Mouse (Mus musculus) monocyte, adult 2 months (primary cell): ENCODE results near the gene Laptm4a.

Experiments
- DNase-seq, 2 experiments: peaks; one replicate each; pipeline ENCODE4 v3.0.0; 2022; ENCODE audit warnings: low spot score in 2 of 2, low read depth in 1 of 2

Gene Laptm4a

GRCm38 (mm10) chr12:8947714-8948464, 26.4 kb downstream of the Laptm4a start, which contains the start of gene Matn3:
Gene Matn3, plus strand, starts transcription at chr12:8947929.
- DNase-seq = peak in 1 of 2 experiments; percentile 41

- no peak for DNase-seq
Measured at GRCm38 (mm10) chr12:8953136-8953535, 31.7 kb downstream of the Laptm4a start.

GRCm38 (mm10) chr12:8954161-8954561, 32.7 kb downstream of the Laptm4a start:
- DNase-seq = no peak

GRCm38 (mm10) chr12:8961607-8962316, 40.3 kb downstream of the Laptm4a start:
- DNase-seq = no peak

- no peak for DNase-seq
Measured at GRCm38 (mm10) chr12:8969828-8970227, 48.4 kb downstream of the Laptm4a start.

DNA sequence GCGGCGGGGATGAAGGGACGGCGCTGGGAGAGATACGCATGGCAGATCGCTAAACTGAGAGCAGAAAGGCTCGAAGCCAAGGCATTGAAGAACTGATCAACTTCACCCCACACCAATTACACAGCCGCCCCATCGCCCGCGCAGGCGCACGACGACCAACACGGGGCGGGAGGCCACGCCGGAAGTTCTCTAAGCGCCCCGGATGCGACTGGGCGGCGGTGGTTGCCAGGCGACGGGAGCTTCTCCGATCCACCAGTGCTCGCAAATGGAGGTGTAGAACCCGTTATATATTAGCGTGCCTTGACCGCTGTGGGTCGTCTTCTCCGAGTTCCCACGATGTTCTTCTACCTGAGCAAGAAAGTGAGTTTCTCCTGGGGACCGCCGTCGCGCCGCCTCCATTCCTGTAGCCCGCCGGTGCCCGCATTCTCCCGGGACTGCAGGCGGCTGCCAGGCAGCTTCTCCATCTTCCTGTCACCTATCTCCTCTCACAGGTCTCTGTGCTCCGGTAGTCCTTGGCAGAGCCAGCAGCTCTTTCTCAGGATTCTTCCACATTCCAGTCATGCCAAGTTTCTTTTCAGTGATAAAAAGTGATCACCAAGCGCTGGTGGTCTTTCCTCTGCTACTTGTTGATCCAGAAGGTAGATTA, 52.5 kb downstream of the Laptm4a start, which contains the start of gene Wdr35:
Wdr35 (plus strand) TSS at position 73 of the 646 bp plus-strand sequence.
- peak; percentile 52 to 79 for DNase-seq

GRCm38 (mm10) chr12:8975076-8975475, 53.6 kb downstream of the Laptm4a start:
- DNase-seq = no peak
